Mouse (Mus musculus): ENCODE results near the gene Hrc.

DNA sequence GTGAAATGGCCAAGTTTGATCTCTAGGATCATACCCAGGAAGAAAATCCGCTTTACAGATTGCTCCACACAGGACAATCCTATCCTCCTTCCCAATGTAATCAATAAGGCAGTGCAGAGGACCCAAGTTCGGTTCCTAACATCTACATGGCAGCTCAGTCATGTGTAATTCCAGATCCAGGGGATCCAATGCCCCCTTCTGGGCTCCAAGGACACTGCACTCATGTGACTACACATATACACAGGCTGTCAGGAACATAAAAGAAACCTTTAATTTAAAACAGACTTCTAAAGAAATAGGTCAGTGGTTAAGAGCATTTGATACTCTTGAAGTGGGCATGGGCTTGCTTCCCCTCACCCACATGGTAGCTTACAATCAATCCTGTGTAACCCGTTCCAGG lies 51.0 kb downstream of the Hrc start:
- TF ChIP-seq CTCF (IDR thresholded peaks at IDR 0.05; ENCODE audit: extremely low read depth, insufficient read depth, low read length) (0 out of 2 replicates have a peak, but pooled peaks have one; percentile 12), POLR2A (IDR thresholded peaks at IDR 0.05; ENCODE audit: extremely low read depth, insufficient read depth, low read length) (no peak)
